Mouse (Mus musculus): ENCODE measurements around the gene Slc25a13. TPM values are rescaled to one million over a fixed set of nuclear protein-coding genes. Genes with fewer than 3 reads are reported as not detected.

Slc25a13 gene
- 11.3 and 13.6 TPM in 2 replicates for polyA plus RNA-seq (2012; rRNA removed)

GRCm38 (mm10) chr6:6216507-6217285 lies at the start of gene Slc25a13:
Gene Slc25a13, minus strand, starts transcription at chr6:6217173.

